Mouse (Mus musculus) forebrain, postnatal 0 days (tissue): ENCODE results near the gene Slc39a11. TPM values are rescaled to one million over a fixed set of nuclear protein-coding genes. Genes with fewer than 3 reads are reported as not detected.
A peak's percentile ranks its signal among the peaks of the same experiment; 100 is the strongest.

Experiments used
- ATAC-seq: fragments of 200-750 bp; cut with Nextera tagmentation; 2 replicates; pipeline ENCODE4 v1.8.0; 2017; ENCODE audit warnings: mild to moderate bottlenecking, moderate library complexity
- DNase-seq: peaks from one replicate; pipeline ENCODE4 v3.0.0-alpha.2; 2015
- H3K27ac ChIP-seq: fragments of 300-500 bp; sonication (generic); 2 replicates; pipeline ENCODE4 v1.5.1; 2014; ENCODE audit warnings: low read depth, mild to moderate bottlenecking, antibody characterized with exemption, low read length, moderate library complexity, mixed read lengths
- H3K27me3 ChIP-seq: fragments of 300-500 bp; sonication (generic); 2 replicates; pipeline ENCODE4 v1.6.1; 2014; ENCODE audit warnings: mild to moderate bottlenecking, low read length, mixed read lengths; ENCODE audit not compliant: insufficient read depth
- H3K36me3 ChIP-seq: fragments of 300-500 bp; sonication (generic); 2 replicates; pipeline ENCODE4 v1.6.1; 2014; ENCODE audit warnings: mild to moderate bottlenecking, moderate library complexity; ENCODE audit not compliant: insufficient read depth
- H3K4me1 ChIP-seq: fragments of 300-500 bp; sonication (generic); 2 replicates; pipeline ENCODE4 v1.6.1; 2014; ENCODE audit warnings: antibody characterized with exemption; ENCODE audit not compliant: insufficient read depth
- H3K4me2 ChIP-seq: fragments of 300-500 bp; sonication (generic); 2 replicates; pipeline ENCODE4 v1.6.1; 2014; ENCODE audit warnings: low read depth, mild to moderate bottlenecking, moderate library complexity
- H3K4me3 ChIP-seq: fragments of 300-500 bp; sonication (generic); 2 replicates; pipeline ENCODE4 v1.5.1; 2014; ENCODE audit warnings: low read depth, low read length, mixed read lengths
- H3K9ac ChIP-seq: fragments of 300-500 bp; sonication (generic); 2 replicates; pipeline ENCODE4 v1.6.1; 2014; ENCODE audit warnings: mild to moderate bottlenecking
- H3K9me3 ChIP-seq: fragments of 300-500 bp; sonication (generic); 2 replicates; pipeline ENCODE4 v1.6.1; 2016; ENCODE audit warnings: low read length
- CTCF ChIP-seq: sonication (generic); IDR thresholded peaks from 2 replicates; pipeline ENCODE4 v1.5.1; 2016; ENCODE audit warnings: antibody characterized with exemption, control low read depth, low read depth
- WGBS: fragments of 180-500 bp; shearing (Covaris S2); extraction: QIAGEN DNeasy Blood & Tissue Kit; methylation state at CpG from one replicate; pipeline ENCODE4 v1.1.7; 2014; 5-methylcytosine and 5-hydroxymethylcytosine counted together
- polyA plus RNA-seq: library from polyadenylated mRNA; unstranded; fragments of >200 nt; fragmentation: Nextera tagmentation; extraction: Ambion mirVana; gene quantifications from 2 replicates; pipeline ENCODE4 v1.2.1, GENCODE M21; 2015
- total RNA-seq: library from RNA; depleted of rRNA; stranded (reverse); fragments of >200 nt; gene quantifications from 2 replicates; pipeline ENCODE4 v1.2.3, GENCODE M21; 2014; rRNA removed

Gene Slc39a11
- total and polyA plus RNA-seq, 2 experiments from 2014 or later = 39.1 to 48.2 TPM

DNA sequence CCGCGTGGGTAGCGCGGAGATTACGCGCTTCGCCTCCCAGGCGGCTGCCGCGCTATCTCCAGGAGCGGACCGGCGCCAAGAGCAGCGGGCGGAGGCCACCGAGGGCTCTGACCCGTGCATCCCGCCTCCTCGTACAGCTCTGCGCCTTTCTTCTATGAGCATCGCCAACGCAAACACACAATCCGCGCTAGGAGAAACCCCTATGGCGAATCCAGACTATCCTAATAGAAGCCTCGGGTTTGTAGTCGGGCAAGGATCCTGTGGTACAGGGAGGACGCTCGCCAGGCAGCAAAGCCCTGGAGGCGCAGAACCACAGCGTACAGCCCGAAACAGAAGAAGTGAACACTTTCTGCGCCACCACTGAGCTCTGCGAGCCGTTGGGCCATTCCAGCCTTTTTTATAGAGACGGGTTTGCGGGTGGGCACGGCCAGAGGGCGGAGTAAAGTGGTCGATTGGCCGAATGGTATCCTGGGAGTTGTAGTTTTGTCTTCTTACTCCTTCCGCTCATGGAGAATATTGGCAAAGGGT is 448.3 kb downstream of the Slc39a11 start:
- DNase-seq (peak; percentile 95), ATAC-seq (peak; percentile 93)
- H3K9ac ChIP-seq = peak overlapping the region; percentile 70
- H3K4me2 ChIP-seq = peak overlapping the region; percentile 80
- H3K4me3 ChIP-seq = peak overlapping the region; percentile 76
- H3K4me1 ChIP-seq = peaks cover 9% of the 10 kb centered on the region
- TF ChIP-seq CTCF = peak; percentile 27; the same call in 1 of the 2 replicates
- WGBS = under 1% methylated on average over 42 of the region's 42 CpGs
- H3K27ac ChIP-seq = peak overlapping the region; percentile 76
- H3K9me3 ChIP-seq = no peaks in the 10 kb centered on the region
- H3K36me3 ChIP-seq = no peaks in the 10 kb centered on the region
- H3K27me3 ChIP-seq = no peaks in the 10 kb centered on the region

DNA sequence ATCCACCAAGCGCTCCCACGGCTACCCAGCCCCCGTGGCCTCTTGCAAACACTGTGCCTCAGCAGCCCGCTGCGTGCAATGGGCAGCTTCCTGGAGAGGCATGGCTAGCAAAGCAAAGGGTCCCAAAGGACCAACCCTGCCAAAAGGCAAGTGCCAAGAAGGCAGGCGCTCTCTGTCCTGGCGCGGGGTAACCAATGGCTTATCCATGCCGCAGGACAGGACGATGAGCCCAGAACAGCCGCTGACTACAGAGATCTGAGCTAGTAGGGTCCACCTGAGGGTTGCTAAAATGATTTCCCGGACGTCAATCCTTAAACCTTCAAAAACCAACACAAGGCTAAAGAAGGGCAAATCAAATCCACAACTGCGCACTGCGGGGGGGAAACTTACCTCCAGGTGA is 449.0 kb downstream of the Slc39a11 start:
- peak overlapping the region; percentile 70 for H3K9ac ChIP-seq
- peak overlapping the region; percentile 76 for H3K27ac ChIP-seq
- peak overlapping the region; percentile 80 for H3K4me2 ChIP-seq
- ATAC-seq (0 out of 2 replicates have a peak, but pooled peaks have one; percentile 17), DNase-seq (no peak)
- no peaks in the 10 kb centered on the region for H3K27me3 ChIP-seq
- no peaks in the 10 kb centered on the region for H3K36me3 ChIP-seq
- H3K9me3 ChIP-seq = no peaks in the 10 kb centered on the region
- H3K4me3 ChIP-seq = peak overlapping the region; percentile 76
- WGBS = 4% methylated on average over 15 of the region's 15 CpGs
- no peak for TF ChIP-seq CTCF
- peaks cover 9% of the 10 kb centered on the region for H3K4me1 ChIP-seq

DNA sequence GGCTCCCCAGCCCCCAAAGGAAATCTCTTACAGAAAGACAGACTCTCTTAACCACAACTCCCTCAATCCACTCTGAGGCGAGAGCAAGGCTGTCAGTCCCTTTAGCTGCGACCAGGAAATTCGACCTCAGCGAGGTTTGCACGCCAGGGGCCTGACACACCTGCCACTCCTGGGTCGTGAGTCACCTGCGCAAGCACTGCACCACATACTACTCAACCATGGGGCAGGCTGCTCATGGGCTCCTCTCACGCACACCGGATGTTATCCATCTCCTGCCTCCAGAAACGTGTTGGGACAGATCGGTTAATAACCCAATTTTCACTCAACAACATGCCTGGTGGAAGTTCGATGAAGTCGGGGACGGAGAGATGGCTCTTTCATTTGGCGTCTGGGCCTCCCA is 451.3 kb downstream of the Slc39a11 start:
- 84% methylated on average over 15 of the region's 15 CpGs for WGBS
- no peak for ATAC-seq
- Histone ChIP-seq H3K27me3 (no peaks in the 10 kb centered on the region), H3K36me3 (no peaks in the 10 kb centered on the region), H3K4me1 (peaks cover 9% of the 10 kb centered on the region), H3K4me3 (no peak overlapping the region; the same call in 1 of the 2 replicates), H3K9me3 (no peaks in the 10 kb centered on the region), H3K4me2 (peak overlapping the region; percentile 80), H3K27ac (no peak overlapping the region), H3K9ac (no peak overlapping the region)
- DNase-seq = no peak
- TF ChIP-seq CTCF = no peak

DNA sequence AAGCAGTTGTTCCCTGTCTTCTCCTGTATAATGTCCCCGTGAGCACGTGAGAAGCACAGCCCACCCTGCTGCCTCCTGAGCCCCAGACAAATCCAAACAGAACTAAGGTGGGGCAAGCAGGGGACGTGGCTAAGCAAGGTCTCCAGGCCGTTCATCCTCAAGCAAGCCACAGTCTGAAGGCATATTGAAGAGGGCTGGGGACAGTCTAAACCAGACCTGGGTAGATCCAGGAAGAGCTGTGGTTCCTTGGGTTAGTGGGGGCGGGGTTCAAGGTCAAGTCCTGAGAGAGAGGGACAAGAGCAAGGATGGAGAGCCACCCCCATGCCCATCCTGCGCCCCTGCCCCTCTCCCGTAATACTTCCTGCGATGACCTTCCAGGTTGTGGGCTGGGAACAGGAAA is 452.3 kb downstream of the Slc39a11 start:
- DNase-seq = no peak
- Histone ChIP-seq H3K27me3 (no peaks in the 10 kb centered on the region), H3K9me3 (no peaks in the 10 kb centered on the region), H3K9ac (no peak overlapping the region), H3K4me2 (peak overlapping the region; percentile 80), H3K4me3 (no peak overlapping the region), H3K4me1 (peaks cover 15% of the 10 kb centered on the region), H3K36me3 (no peaks in the 10 kb centered on the region), H3K27ac (no peak overlapping the region)
- TF ChIP-seq CTCF = no peak
- ATAC-seq = no peak
- WGBS = 78% methylated on average over 8 of the region's 8 CpGs

DNA sequence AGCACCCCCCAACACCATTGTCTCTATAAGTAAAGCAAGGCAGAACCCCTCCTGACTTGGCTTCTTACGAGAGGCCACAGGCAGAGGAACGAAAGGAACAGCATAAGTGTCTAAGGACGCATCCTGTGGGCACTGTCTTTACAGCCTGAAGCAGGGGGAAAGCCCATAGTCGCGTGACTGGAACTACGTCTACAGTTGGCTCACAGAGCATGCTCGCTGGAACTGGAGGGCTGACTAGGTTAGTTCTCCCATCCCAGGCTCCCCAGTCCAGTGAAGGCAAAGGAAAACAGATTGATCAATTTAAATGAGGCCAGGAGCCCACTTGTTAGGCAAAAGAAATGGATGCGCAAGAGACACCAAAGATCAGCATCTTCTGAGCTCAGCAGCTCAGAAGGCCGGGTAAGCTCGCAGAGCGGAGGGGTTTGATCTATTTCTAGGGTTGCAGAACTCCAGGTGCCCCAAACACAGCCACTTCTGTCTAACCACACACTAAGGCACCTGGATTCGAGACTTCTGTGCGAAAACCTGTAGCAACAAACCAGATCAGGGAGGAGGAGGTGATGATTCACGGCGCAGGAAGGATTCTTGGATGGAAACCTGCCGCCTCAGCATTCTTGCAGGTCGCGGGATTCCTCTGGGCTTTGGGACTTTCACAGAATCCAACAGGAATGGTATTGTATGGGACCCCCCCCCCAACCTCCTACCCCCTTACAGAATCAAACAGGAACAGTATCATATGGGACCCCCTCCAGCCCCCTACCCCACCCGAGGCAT is 453.5 kb downstream of the Slc39a11 start:
- Histone ChIP-seq H3K36me3 (no peaks in the 10 kb centered on the region), H3K4me2 (0 out of 2 replicates have a peak overlapping the region, but pooled peaks have one; percentile 15), H3K9ac (no peak overlapping the region), H3K27ac (no peak overlapping the region), H3K4me3 (no peak overlapping the region), H3K9me3 (no peaks in the 10 kb centered on the region), H3K4me1 (peaks cover 25% of the 10 kb centered on the region), H3K27me3 (no peaks in the 10 kb centered on the region)
- ATAC-seq = no peak
- 75% methylated on average over 19 of the region's 19 CpGs for WGBS
- DNase-seq = no peak
- no peak for TF ChIP-seq CTCF

Other genes starting within 250 kb of the Slc39a11 start
- 19.9 and 32.2 TPM in 2 replicates for gene Sstr2, start 30.7 kb downstream of the Slc39a11 start, total RNA-seq
- 23.1 and 27.1 TPM in 2 replicates for gene Sstr2, start 30.7 kb downstream of the Slc39a11 start, polyA plus RNA-seq
- gene Cog1, start 910 bp downstream of the Slc39a11 start, total RNA-seq = 37.2 and 48.8 TPM in 2 replicates
- 25.3 and 28.6 TPM in 2 replicates for gene Cog1, start 910 bp downstream of the Slc39a11 start, polyA plus RNA-seq
- 37.6 and 38.7 TPM in 2 replicates for gene Fam104a, start 34.1 kb upstream of the Slc39a11 start, total RNA-seq
- gene Fam104a, start 34.1 kb upstream of the Slc39a11 start, polyA plus RNA-seq = 54.7 and 58.9 TPM in 2 replicates
- gene D11Wsu47e, start 34.3 kb upstream of the Slc39a11 start, total RNA-seq = 34.2 and 36.7 TPM in 2 replicates
- gene D11Wsu47e, start 34.3 kb upstream of the Slc39a11 start, polyA plus RNA-seq = 23.4 and 25.7 TPM in 2 replicates
- gene Cpsf4l, start 59.9 kb upstream of the Slc39a11 start, total RNA-seq = not detected in 2 replicates
- gene Cpsf4l, start 59.9 kb upstream of the Slc39a11 start, polyA plus RNA-seq = 0.10 and 0.30 TPM in 2 replicates
- gene Cdc42ep4, start 101.8 kb upstream of the Slc39a11 start, total RNA-seq = 86.6 and 102 TPM in 2 replicates
- 75.4 and 81.0 TPM in 2 replicates for gene Cdc42ep4, start 101.8 kb upstream of the Slc39a11 start, polyA plus RNA-seq